Mouse (Mus musculus): ENCODE results near the gene Vmn1r1. TPM values are rescaled to one million over a fixed set of nuclear protein-coding genes. Genes with fewer than 3 reads are reported as not detected.
"Not testable (repeated sequence)": the region's sequence is repeated elsewhere in the genome, so short reads cannot be mapped to it uniquely, and the experiment has no call there.

Gene Vmn1r1
- not detected for total RNA-seq (2022)

GRCm38 (mm10) chr1:182164386-182164785 is at the start of gene Vmn1r1:
TSS of gene Vmn1r1 (minus strand) at chr1:182164486.
- no peak for DNase-seq

GRCm38 (mm10) chr1:182210322-182210721 is 46.0 kb upstream of the Vmn1r1 start:
- no peak for DNase-seq

- DNase-seq = no peak
Observed at GRCm38 (mm10) chr1:182192581-182192980, 28.3 kb upstream of the Vmn1r1 start.

GRCm38 (mm10) chr1:182191816-182192545 is 27.7 kb upstream of the Vmn1r1 start:
- DNase-seq = no peak

GRCm38 (mm10) chr1:182191181-182191580 is 26.9 kb upstream of the Vmn1r1 start:
- no peak for DNase-seq

- DNase-seq = no peak
Observed at GRCm38 (mm10) chr1:182189669-182190440, 25.6 kb upstream of the Vmn1r1 start.

- not testable (repeated sequence) for DNase-seq
Observed at GRCm38 (mm10) chr1:182182449-182182848, 18.2 kb upstream of the Vmn1r1 start.

GRCm38 (mm10) chr1:182181456-182182305 is 17.4 kb upstream of the Vmn1r1 start:
- DNase-seq = no peak

GRCm38 (mm10) chr1:182176985-182177384 is 12.7 kb upstream of the Vmn1r1 start:
- DNase-seq = not testable (repeated sequence)

GRCm38 (mm10) chr1:182170206-182170605 is 5.9 kb upstream of the Vmn1r1 start:
- DNase-seq = not testable (repeated sequence)

GRCm38 (mm10) chr1:182162951-182163350 is 1.3 kb downstream of the Vmn1r1 start:
- no peak for DNase-seq

- no peak for DNase-seq
Observed at GRCm38 (mm10) chr1:182159575-182159974, 4.7 kb downstream of the Vmn1r1 start.

- no peak for DNase-seq
Observed at GRCm38 (mm10) chr1:182157734-182158133, 6.6 kb downstream of the Vmn1r1 start.

- no peak for DNase-seq
Observed at GRCm38 (mm10) chr1:182149966-182150365, 14.3 kb downstream of the Vmn1r1 start.

GRCm38 (mm10) chr1:182148864-182149514 is 15.3 kb downstream of the Vmn1r1 start:
- no peak for DNase-seq

GRCm38 (mm10) chr1:182145546-182145945 is 18.7 kb downstream of the Vmn1r1 start:
- DNase-seq = no peak

GRCm38 (mm10) chr1:182143288-182143687 is 21.0 kb downstream of the Vmn1r1 start:
- no peak for DNase-seq

GRCm38 (mm10) chr1:182142725-182143124 is 21.6 kb downstream of the Vmn1r1 start:
- no peak for DNase-seq

- DNase-seq = peak; percentile 63
Observed at GRCm38 (mm10) chr1:182140370-182140769, 23.9 kb downstream of the Vmn1r1 start.

GRCm38 (mm10) chr1:182139937-182140336 is 24.3 kb downstream of the Vmn1r1 start:
- no peak for DNase-seq

- DNase-seq = no peak
Observed at GRCm38 (mm10) chr1:182138172-182138571, 26.1 kb downstream of the Vmn1r1 start.
